Mouse (Mus musculus): Measurements from ENCODE around the gene Siah2.

DNA sequence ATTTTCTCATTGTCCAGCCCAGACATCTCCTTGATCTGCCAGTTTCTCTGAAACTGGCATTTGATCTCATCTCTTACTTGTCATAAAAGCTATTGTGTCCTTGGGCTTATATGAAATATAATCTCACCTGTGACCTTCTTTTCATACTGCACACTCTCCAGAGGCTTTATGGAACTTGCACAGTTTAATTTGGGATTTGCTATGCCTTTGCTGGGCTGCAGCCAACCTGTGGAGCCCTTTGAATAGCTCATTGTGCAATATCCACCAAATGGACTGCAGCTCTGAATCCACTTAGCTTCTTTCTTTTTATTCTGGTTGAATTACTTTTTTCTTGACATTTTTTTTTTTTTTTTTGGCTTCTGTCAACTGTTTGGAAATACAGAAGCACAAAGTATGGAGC lies 37.3 kb upstream of the Siah2 start:
- TF ChIP-seq CTCF (IDR thresholded peaks at IDR 0.05; ENCODE audit: low read depth, low read length) (no peak), GATA1 (IDR thresholded peaks at IDR 0.05; ENCODE audit: borderline replicate concordance, low read length) (no peak), POLR2AphosphoS5 (IDR thresholded peaks at IDR 0.05; ENCODE audit: insufficient replicate concordance, low read depth, low read length) (no peak)

Measured in G1E (cell line).